Mouse (Mus musculus): ENCODE measurements around the gene Nipa2. TPM values are rescaled to one million over a fixed set of nuclear protein-coding genes. Genes with fewer than 3 reads are reported as not detected.

Gene Nipa2
- polyA plus RNA-seq, 1 experiment from 2014 or later = 53.0 TPM

Other genes with a start within 250 kb of the Nipa2 start
- 0.15 and 0.57 TPM in 2 replicates for gene Siglech, start 194.3 kb downstream of the Nipa2 start, polyA plus RNA-seq (2014; fragmentation: Nextera tagmentation; extraction: Ambion mirVana)
- gene Tubgcp5, start 168.3 kb downstream of the Nipa2 start, polyA plus RNA-seq (2014; fragmentation: Nextera tagmentation; extraction: Ambion mirVana) = 16.4 and 19.2 TPM in 2 replicates
- 54.8 and 61.0 TPM in 2 replicates for gene Cyfip1, start 120.7 kb downstream of the Nipa2 start, polyA plus RNA-seq (2014; fragmentation: Nextera tagmentation; extraction: Ambion mirVana)
- gene Nipa1, start 57.5 kb upstream of the Nipa2 start, polyA plus RNA-seq (2014; fragmentation: Nextera tagmentation; extraction: Ambion mirVana) = 3.6 TPM in 2 replicates
- gene Herc2, start 87.7 kb upstream of the Nipa2 start, polyA plus RNA-seq (2014; fragmentation: Nextera tagmentation; extraction: Ambion mirVana) = 18.4 and 21.2 TPM in 2 replicates

Measured in heart, embryonic 14.5 days (tissue).